Mouse (Mus musculus) lung, adult 2 months (tissue): Measurements from ENCODE around the gene Klf2. TPM values are rescaled to one million over a fixed set of nuclear protein-coding genes. Genes with fewer than 3 reads are reported as not detected.

Source experiments
- DNase-seq: peaks from one replicate; pipeline ENCODE4 v3.0.0; 2022
- H3K4me1 ChIP-seq: fragments of 200-500 bp; 2 replicates; pipeline ENCODE4 v1.6.1; 2011; ENCODE audit warnings: low read length; ENCODE audit not compliant: control insufficient read depth, insufficient read depth
- H3K4me3 ChIP-seq: fragments of 200-500 bp; replicated peaks from 2 replicates; pipeline ENCODE3; 2011; ENCODE audit warnings: low read depth, mild to moderate bottlenecking, control low read depth, low read length; ENCODE audit errors: extremely low read depth
- CTCF ChIP-seq: fragments of 200-500 bp; IDR thresholded peaks from 2 replicates; pipeline ENCODE4 v1.5.1; 2011; ENCODE audit warnings: mild to moderate bottlenecking, low read length, control low read depth; ENCODE audit not compliant: insufficient read depth
- POLR2A ChIP-seq: fragments of 200-500 bp; IDR thresholded peaks from 2 replicates; pipeline ENCODE4 v1.6.1; 2011; ENCODE audit warnings: low read depth, mild to moderate bottlenecking, control low read depth, low read length, borderline replicate concordance; ENCODE audit errors: extremely low read depth
- WGBS: fragments of 180-500 bp; shearing (Covaris S2); methylation state at CpG from one replicate; pipeline ENCODE4 v1.1.7; 2018; 5-methylcytosine and 5-hydroxymethylcytosine counted together
- polyA plus RNA-seq: library from polyadenylated mRNA; depleted of rRNA; stranded (reverse); fragments of >200 nt; gene quantifications from 2 replicates; pipeline ENCODE4 v1.2.3, GENCODE M21; 2012

Klf2 gene
- polyA plus RNA-seq, 1 experiment: 144 TPM

- Histone ChIP-seq H3K4me1 (peaks cover 11% of the 10 kb centered on the region), H3K4me3 (peak overlapping the region; percentile 89)
- no peak for DNase-seq
- TF ChIP-seq CTCF: no peak
- TF ChIP-seq POLR2A: no peak; the same call in 1 of the 2 replicates
- 1% methylated on average over 47 of the region's 48 CpGs for WGBS
These were observed 564 bp downstream of the Klf2 start for GRCm38 (mm10) chr8:72319397-72319796.

DNA sequence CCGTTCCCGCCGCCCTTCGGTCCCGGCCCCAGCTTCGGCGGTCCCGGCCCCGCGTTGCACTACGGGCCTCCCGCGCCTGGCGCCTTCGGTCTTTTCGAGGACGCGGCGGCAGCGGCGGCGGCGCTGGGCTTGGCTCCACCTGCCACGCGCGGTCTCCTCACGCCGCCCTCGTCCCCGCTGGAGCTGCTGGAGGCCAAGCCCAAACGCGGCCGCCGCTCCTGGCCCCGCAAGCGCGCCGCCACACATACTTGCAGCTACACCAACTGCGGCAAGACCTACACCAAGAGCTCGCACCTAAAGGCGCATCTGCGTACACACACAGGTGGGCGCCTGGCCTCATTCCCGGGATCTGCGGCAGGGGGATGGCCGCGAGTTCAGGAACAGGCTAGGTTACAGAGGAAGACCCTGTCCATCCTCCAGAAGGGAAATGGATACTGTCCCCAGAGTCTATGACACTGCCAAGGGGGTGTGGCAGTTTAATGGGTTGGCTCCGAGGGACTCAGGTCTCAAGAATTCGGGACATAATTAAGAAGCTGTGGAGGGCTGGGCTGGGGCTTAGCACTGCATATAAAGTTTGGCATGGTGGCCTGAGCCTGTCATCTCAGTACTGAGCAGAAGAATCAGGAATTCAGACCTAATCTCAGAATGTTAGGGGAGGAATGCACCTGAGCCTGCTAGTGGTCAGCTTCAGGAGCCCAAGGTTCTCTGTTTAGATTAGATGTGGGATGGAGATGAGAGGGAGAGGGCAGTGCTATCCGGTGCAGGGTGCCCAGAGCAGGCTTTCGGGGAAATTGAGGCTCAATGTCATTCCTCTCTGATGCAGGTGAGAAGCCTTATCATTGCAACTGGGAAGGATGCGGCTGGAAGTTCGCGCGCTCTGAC, 1.3 kb downstream of the Klf2 start:
- peak; percentile 40 for DNase-seq

DNA sequence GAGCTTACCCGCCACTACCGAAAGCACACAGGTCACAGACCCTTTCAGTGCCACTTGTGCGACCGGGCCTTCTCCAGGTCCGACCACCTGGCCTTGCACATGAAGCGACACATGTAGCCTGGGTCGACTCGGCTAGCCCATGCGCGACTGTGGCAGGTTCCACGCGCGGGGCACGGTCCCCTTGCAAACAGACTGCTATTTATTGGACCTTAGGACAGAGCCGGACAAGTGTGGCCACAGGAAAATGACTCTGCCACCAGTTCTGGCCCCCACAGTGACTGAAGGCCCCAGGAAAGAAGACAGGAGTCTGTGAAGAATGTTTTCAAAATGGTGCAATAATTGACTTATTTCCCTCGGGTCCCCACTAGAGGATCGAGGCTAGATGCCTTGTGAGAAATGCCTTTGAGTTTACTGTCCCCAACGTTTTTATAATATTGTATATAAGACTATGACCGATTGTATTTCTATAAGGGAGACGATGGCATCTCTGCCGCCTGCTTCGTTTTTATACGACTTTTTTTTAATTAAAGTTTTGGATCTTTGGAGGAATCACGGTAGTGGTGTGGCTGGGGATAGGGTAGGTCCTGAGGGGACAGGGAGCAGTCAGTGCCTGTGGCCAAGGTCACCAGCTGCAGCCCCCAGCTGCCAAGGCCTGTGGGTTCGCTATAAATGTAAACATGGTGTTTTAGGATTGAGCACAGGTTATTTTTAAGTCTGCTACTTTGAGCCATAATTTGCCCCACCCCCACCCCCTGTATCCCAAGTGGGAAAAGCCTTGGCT, 2.2 kb downstream of the Klf2 start:
- DNase-seq: no peak
- TF ChIP-seq CTCF: no peak
- TF ChIP-seq POLR2A: peak; percentile 48
- WGBS: 36% methylated on average over 25 of the region's 25 CpGs
- peaks cover 11% of the 10 kb centered on the region for H3K4me1 ChIP-seq
- H3K4me3 ChIP-seq: peak overlapping the region; percentile 89

More for the DNA sequence above, 1.3 kb downstream of the Klf2 start:
- H3K4me3 ChIP-seq: peak overlapping the region; percentile 89
- peak; percentile 47; the same call in 1 of the 2 replicates for TF ChIP-seq POLR2A
- no peak for TF ChIP-seq CTCF
- H3K4me1 ChIP-seq: peaks cover 11% of the 10 kb centered on the region
- 7% methylated on average over 55 of the region's 55 CpGs for WGBS

GRCm38 (mm10) chr8:72321635-72322441, 3.0 kb downstream of the Klf2 start:
- no peak for DNase-seq
- 53% methylated on average over 20 of the region's 20 CpGs for WGBS
- Histone ChIP-seq H3K4me3 (peak overlapping the region; percentile 89), H3K4me1 (peaks cover 11% of the 10 kb centered on the region)
- TF ChIP-seq CTCF (no peak), POLR2A (peak; percentile 69; the same call in 1 of the 2 replicates)

DNA sequence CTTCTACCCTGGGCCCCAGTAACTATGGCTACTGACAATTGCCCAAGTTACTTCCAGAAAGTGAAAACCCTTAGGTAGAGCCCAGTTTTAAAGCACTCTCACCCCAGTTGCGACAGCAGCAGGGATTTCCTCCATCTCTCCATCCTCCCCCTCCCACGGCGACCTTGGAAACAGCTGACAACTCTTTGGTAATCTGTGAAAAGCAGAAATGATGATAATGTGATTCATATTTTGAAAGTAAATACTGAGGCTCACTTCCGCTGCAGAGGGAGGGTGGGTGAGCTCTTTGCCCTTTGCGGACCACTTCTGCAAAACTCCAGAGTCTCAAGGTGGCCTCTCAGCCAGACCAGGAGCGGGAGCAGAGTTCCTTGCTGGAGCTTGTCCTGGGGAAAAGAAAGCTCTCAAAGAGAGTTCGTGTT, 3.6 kb downstream of the Klf2 start:
- DNase-seq: peak; percentile 48
- peak overlapping the region; percentile 89 for H3K4me3 ChIP-seq
- 10% methylated on average over 7 of the region's 7 CpGs for WGBS
- peaks cover 11% of the 10 kb centered on the region for H3K4me1 ChIP-seq
- TF ChIP-seq POLR2A (no peak; the same call in 1 of the 2 replicates), CTCF (no peak)

- Histone ChIP-seq H3K4me3 (no peak overlapping the region), H3K4me1 (peaks cover 11% of the 10 kb centered on the region)
- WGBS: 28% methylated on average over 6 of the region's 6 CpGs
- no peak for TF ChIP-seq CTCF
- TF ChIP-seq POLR2A: peak; percentile 42; the same call in 1 of the 2 replicates
- peak; percentile 34 for DNase-seq
These were observed 4.4 kb downstream of the Klf2 start for GRCm38 (mm10) chr8:72323131-72323725.

DNA sequence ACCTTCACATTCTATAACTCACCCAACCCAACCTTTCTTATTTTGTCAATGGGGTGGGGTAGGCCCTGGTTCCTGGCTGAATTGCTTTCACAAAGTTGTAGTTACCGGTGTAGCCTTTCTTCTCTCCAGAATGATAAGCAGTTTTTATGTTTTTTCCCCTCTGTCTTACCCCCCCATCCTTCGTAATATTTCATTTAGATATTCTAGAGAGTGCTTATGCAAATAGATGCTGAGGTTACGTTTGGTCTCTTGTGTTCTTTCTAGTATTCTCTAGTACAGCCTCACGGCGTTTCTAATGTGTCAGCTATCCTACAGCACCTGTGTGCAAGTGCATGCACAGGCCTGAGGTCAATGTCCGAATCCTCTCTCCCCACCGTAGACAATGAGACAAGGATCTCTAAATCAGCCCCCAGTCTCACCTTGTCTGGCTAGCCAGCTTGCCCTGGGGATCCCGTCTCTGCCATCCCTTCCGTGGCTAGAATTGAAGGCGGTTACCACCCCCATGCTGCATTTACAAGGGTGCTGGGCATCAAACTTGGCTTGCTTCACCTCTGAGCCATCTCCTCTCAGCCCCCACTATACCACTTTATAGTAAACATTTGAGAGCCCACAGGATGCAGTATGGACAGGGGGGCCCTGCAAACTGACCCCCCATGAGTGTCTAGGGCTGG, 5.3 kb downstream of the Klf2 start:
- DNase-seq: no peak
- peaks cover 11% of the 10 kb centered on the region for H3K4me1 ChIP-seq
- 61% methylated on average over 10 of the region's 10 CpGs for WGBS
- no peak overlapping the region for H3K4me3 ChIP-seq
- TF ChIP-seq CTCF: no peak
- TF ChIP-seq POLR2A: peak; percentile 28; the same call in 1 of the 2 replicates

- 48% methylated on average over 2 of the region's 2 CpGs for WGBS
These were observed 5.9 kb downstream of the Klf2 start for GRCm38 (mm10) chr8:72324708-72325107.

More at GRCm38 (mm10) chr8:72324708-72325107, 5.9 kb downstream of the Klf2 start:
- peaks cover 11% of the 10 kb centered on the region for H3K4me1 ChIP-seq
- no peak for DNase-seq
- no peak overlapping the region for H3K4me3 ChIP-seq
- no peak for TF ChIP-seq POLR2A
- no peak for TF ChIP-seq CTCF
